Mouse (Mus musculus) right cerebral cortex, adult 18-20 months (tissue): Measurements from ENCODE around the gene Olfr1393.

ENCODE experiments used
- DNase-seq: peaks from one replicate; pipeline ENCODE4 v3.0.0; 2022; ENCODE audit warnings: mixed read lengths

The Olfr1393 gene

DNA sequence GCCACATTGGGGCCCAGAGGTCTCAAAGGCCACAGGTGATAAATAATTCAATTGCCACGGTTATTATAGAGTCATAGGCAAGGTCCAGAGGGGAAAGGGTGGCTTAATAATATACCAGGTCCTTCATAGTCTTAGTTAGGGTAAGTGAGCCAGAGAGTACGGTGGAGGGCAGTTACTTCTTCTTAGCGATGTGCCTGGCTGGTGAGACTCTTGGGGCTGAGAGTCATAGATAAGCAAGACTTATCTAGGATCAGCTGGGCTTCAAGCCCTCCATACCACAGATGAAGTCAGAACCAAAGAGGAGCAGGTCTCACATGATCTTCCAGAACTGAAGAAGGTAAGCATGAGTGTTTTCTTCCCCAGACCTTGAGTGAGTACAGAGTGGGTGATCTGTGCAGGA lies at the start of gene Olfr1393:
Gene Olfr1393 (plus strand): TSS at position 83 of the 400 bp plus-strand sequence.
- no peak for DNase-seq

GRCm38 (mm10) chr11:49232781-49233180 lies 45.3 kb upstream of the Olfr1393 start:
- DNase-seq = peak; percentile 51

GRCm38 (mm10) chr11:49235459-49236207 lies 42.5 kb upstream of the Olfr1393 start:
- DNase-seq = no peak

DNA sequence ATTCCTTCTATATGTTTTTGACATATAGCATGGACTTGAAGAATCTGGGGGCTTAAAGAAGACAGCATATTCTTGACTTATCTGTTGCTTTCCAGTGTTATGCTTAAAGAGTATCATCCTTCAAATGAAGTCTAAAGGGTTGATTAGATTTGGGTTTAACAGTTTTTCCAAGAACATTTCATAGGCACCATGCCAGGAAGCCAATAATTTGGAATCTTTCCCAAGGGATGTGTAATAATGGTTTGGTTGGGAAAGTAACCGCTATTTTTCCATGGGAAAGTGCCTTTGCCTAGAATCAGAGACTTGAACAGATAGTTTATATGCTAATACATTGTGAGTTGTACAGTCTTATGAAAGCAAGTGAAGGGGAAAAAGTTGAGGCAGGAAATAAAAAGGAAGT lies 41.2 kb upstream of the Olfr1393 start:
- no peak for DNase-seq

GRCm38 (mm10) chr11:49237532-49237931 lies 40.6 kb upstream of the Olfr1393 start:
- DNase-seq = no peak

- no peak for DNase-seq
Measured at GRCm38 (mm10) chr11:49240310-49240709, 37.8 kb upstream of the Olfr1393 start.

DNA sequence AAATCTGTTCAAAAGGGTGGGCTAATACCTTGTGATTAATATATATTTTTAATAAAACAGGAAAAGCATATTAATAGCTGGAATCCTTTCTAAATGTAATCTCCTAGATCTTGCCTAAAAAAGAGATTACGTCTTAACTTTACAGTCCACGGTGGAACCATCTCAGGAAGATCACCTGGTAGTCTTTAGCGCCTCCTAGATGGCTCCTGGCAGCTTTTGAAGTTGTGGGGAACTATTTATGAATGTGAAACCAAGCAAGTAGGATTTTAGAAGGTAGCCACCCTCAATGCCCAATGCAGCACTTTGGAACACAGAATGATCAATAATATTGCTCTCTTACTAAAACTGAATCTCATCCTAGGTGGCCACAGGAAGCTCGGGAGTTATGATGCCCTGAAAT lies 37.2 kb upstream of the Olfr1393 start:
- DNase-seq = no peak

- DNase-seq = no peak
Measured at GRCm38 (mm10) chr11:49241471-49241870, 36.6 kb upstream of the Olfr1393 start.

- no peak for DNase-seq
Measured at GRCm38 (mm10) chr11:49242944-49243626, 35.0 kb upstream of the Olfr1393 start.

DNA sequence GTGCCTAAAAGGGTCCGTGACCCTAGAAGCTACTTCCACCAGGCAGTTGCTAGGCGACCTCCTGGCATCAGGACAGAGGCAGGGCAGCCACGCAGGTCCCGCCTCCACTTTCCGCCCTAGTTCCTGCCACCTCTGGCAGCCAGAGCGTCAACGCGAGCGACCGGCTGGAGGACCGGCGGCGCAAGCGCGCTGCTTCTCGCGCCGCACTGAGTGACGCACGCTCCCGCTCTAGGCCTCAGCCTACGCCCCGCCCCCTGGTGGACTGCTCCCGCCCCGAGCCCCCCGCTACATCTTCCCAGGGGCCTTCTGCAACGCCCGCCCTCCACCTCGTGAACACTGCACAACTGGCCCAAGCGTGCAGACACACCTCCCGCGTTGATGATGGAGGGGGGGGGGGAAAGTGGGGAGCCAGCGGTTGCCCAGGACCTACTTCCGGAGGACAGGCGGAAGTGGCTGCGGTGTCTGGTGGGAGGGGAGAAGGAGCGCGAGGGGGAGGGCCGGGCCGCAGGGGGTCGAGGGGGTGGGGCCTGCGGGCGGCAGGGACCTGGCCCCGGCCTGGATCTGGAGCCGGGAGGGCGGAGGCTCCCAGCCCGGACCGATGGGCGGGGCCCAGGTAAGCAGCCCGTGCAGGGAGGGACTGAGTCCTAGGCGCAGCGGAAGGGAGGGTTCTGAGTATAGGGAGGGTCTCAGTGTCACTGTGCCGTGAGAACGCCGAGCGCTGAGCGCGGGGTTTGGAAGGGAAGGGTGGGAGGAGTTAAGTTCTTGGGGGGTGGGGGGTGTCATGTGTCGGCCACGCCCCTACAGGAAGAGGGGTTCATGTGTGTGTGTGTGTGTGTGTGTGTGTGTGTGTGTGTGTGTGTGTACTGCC lies 34.1 kb upstream of the Olfr1393 start, which contains the start of gene Mgat1:
Gene Mgat1 (plus strand): TSS at position 465 of the 868 bp plus-strand sequence.
- DNase-seq = peak; percentile 94

- DNase-seq = no peak
Measured at GRCm38 (mm10) chr11:49244595-49244930, 33.5 kb upstream of the Olfr1393 start.

- DNase-seq = no peak
Measured at GRCm38 (mm10) chr11:49245176-49245575, 32.9 kb upstream of the Olfr1393 start.

- DNase-seq = no peak
Measured at GRCm38 (mm10) chr11:49245634-49246415, 32.3 kb upstream of the Olfr1393 start.

DNA sequence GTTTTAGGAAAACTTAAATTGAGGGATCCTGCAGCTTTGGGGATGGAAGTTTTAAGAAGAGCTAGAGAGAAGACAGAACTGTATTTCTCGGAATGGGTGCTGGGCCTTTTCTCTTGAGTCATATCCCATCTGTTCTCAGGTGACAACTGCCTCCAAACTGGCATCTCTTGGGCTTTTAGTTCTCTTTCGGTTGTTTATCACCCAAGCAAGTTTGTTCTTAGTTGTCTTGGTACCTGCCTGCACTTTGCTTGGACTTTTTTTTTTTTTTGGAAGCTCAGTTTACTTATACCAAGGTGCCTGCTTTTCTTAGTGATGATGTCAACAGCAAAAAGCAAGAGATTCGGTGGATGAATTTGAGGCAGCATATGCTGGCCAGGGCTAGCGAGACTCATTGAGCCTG lies 31.6 kb upstream of the Olfr1393 start:
- no peak for DNase-seq

DNA sequence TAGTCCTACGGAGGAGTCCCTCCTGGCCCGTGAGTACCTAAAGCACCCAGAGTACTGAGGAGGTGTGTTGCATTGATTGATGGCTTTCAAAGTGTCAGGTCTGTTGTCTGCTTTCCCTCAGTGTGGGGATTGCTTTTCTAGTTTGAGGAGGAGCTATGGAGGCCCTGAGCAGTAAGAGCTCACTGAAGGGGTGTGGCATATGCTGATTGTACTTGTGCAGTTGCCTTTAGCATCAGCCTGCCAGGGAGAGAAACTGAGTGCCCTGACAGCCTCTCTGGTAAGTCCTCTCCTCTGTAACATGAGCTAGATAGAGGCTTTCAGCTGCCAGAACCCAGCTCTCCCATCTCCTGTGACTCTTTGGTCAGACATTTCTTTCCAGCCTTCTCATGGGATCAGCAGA lies 30.8 kb upstream of the Olfr1393 start:
- DNase-seq = no peak

GRCm38 (mm10) chr11:49248226-49248973 lies 29.7 kb upstream of the Olfr1393 start:
- peak; percentile 60 for DNase-seq

GRCm38 (mm10) chr11:49248974-49249700 lies 29.0 kb upstream of the Olfr1393 start:
- no peak for DNase-seq

DNA sequence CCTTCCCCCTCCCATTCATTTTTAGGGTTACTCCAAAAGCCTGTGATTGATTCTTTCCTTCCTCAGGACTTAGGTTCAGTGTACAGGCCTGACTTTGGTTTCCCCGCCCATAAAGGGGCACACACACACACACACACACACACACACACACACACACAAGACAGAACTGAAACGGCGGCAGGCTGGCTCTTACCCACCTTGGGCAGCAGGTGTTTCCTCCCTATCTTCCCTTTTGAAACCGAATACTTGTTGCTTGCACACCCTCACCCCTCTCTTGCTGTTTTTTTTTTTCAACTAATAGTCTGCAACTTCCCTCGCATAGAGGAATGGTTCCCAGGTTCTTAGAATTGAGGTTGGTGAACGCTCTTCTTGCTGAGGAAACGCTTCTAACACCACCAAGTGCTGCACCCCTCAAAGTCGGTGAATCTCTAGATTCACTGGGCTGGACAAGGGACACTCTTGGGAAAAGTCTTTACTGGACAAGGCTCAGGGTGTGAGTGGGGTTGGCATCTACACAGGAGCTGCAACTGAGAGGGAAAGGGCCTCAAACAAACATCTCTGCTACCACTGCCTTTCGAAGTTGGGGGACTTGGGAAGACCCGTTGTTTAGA lies 28.2 kb upstream of the Olfr1393 start:
- DNase-seq = no peak

- peak; percentile 66 for DNase-seq
Measured at GRCm38 (mm10) chr11:49250422-49251379, 27.4 kb upstream of the Olfr1393 start.
